24 mouse cellular contexts compared by ENCODE assay signal in genomic region chr5:33135611-33136010, GRCm38 (mm10). TPM values are rescaled to one million over a fixed set of nuclear protein-coding genes. Genes with fewer than 3 reads are reported as not detected.
A peak's percentile ranks its signal among the peaks of the same experiment; 100 is the strongest.
DNase-seq lines count a peak whose midpoint lies in the region; ATAC-seq and TF ChIP-seq lines count a peak whose summit lies in the region.
"Had no signal": no experiment of that assay in that cellular context is flagged by ENCODE, and none has a peak within 500 bp of the region (broad histone marks: within the 10 kb centered on the region; RNA-seq: fewer than 3 reads in every experiment).

No protein-coding gene starts in this region.

- DNase-seq in urinary bladder, adult 2 months (ENCODE audit: low spot score) = no peak
- DNase-seq in thymus, adult 18-20 months = no peak
- DNase-seq in MN1 (ENCODE audit: low spot score) = no peak
- DNase-seq: adrenal gland, adult 2 months; adrenal gland, postnatal 10 days; adrenal gland, postnatal 25 days; cerebellum, adult 11 months; cerebellum, adult 18-20 months; cerebellum, adult 8-10 months; cerebellum, adult 9-11 months; cerebellum, postnatal 14 days; cerebellum, postnatal 36 days; embryo, embryonic 11 days had no signal

- H3K27ac ChIP-seq in intestine, embryonic 15.5 days = no peak overlapping the region
- H3K27ac ChIP-seq in intestine, postnatal 0 days (ENCODE audit: low read depth, low read length) = no peak overlapping the region
- peak overlapping the region; percentile 55 for H3K27ac ChIP-seq in small intestine, adult 2 months (ENCODE audit: insufficient read depth, low read depth, low read length)
- H3K27ac ChIP-seq: embryonic facial prominence, embryonic 13.5 days; embryonic facial prominence, embryonic 15.5 days; forebrain, embryonic 10.5 days; forebrain, embryonic 12.5 days had no signal

- peak; percentile 74 for ATAC-seq in intestine, embryonic 15.5 days
- ATAC-seq in intestine, postnatal 0 days = peak; percentile 40; the same call in 1 of the 2 replicates
- ATAC-seq: forebrain, embryonic 14.5 days; forebrain, embryonic 16.5 days had no signal

- WGBS in intestine, embryonic 15.5 days = 50% methylated on average over 5 of the region's 5 CpGs
- WGBS in intestine, postnatal 0 days = 43% methylated on average over 5 of the region's 5 CpGs
- 26% methylated on average over 5 of the region's 5 CpGs for WGBS in small intestine, adult 2 months

- no peaks in the 10 kb centered on the region for H3K36me3 ChIP-seq in intestine, embryonic 15.5 days
- H3K36me3 ChIP-seq in intestine, postnatal 0 days (ENCODE audit: control insufficient read depth, insufficient read depth) = peaks cover 15% of the 10 kb centered on the region
- H3K36me3 ChIP-seq in small intestine, adult 2 months (ENCODE audit: control insufficient read depth, insufficient read depth, low read length) = peaks cover 75% of the 10 kb centered on the region
- H3K36me3 ChIP-seq: embryonic facial prominence, embryonic 13.5 days; embryonic facial prominence, embryonic 15.5 days; forebrain, embryonic 10.5 days; forebrain, embryonic 12.5 days had no signal

- H3K9ac ChIP-seq in intestine, embryonic 15.5 days = no peak overlapping the region
- H3K9ac ChIP-seq in intestine, postnatal 0 days (ENCODE audit: low read depth, low read length) = no peak overlapping the region
- H3K9ac ChIP-seq: embryonic facial prominence, embryonic 13.5 days; embryonic facial prominence, embryonic 15.5 days; forebrain, embryonic 12.5 days had no signal

- H3K9me3 ChIP-seq in intestine, embryonic 15.5 days = no peaks in the 10 kb centered on the region
- H3K9me3 ChIP-seq in intestine, postnatal 0 days (ENCODE audit: control insufficient read depth) = no peaks in the 10 kb centered on the region
- H3K9me3 ChIP-seq: embryonic facial prominence, embryonic 13.5 days; embryonic facial prominence, embryonic 15.5 days; forebrain, embryonic 10.5 days; forebrain, embryonic 12.5 days had no signal

- no peaks in the 10 kb centered on the region for H3K4me1 ChIP-seq in intestine, embryonic 15.5 days (replicated peaks)
- H3K4me1 ChIP-seq in intestine, postnatal 0 days (replicated peaks; ENCODE audit: control insufficient read depth, insufficient read depth, low read length) = no peaks in the 10 kb centered on the region
- peaks cover 10% of the 10 kb centered on the region for H3K4me1 ChIP-seq in small intestine, adult 2 months (ENCODE audit: control insufficient read depth, insufficient read depth, insufficient read length, low read length)
- H3K4me1 ChIP-seq: embryonic facial prominence, embryonic 13.5 days; embryonic facial prominence, embryonic 15.5 days; forebrain, embryonic 10.5 days; forebrain, embryonic 12.5 days had no signal

- H3K4me2 ChIP-seq in intestine, embryonic 15.5 days (replicated peaks) = no peak overlapping the region
- H3K4me2 ChIP-seq in intestine, postnatal 0 days (replicated peaks; ENCODE audit: low read depth) = no peak overlapping the region
- H3K4me2 ChIP-seq: embryonic facial prominence, embryonic 13.5 days; embryonic facial prominence, embryonic 15.5 days; forebrain, embryonic 12.5 days had no signal

- TF ChIP-seq CTCF in intestine, postnatal 0 days (IDR thresholded peaks at IDR 0.05; ENCODE audit: low read depth) = 0 out of 2 replicates have a peak, but pooled peaks have one; percentile 2
- TF ChIP-seq CTCF in small intestine, adult 2 months (IDR thresholded peaks at IDR 0.05; ENCODE audit: extremely low read depth, insufficient read length, insufficient replicate concordance, low read depth, low read length) = no peak

- TF ChIP-seq POLR2A in small intestine, adult 2 months (IDR thresholded peaks at IDR 0.05; ENCODE audit: low read depth, low read length) = no peak

- H3K27me3 ChIP-seq in intestine, embryonic 15.5 days (replicated peaks) = no peaks in the 10 kb centered on the region
- no peaks in the 10 kb centered on the region for H3K27me3 ChIP-seq in intestine, postnatal 0 days (replicated peaks; ENCODE audit: control insufficient read depth, insufficient read depth, low read length)
- H3K27me3 ChIP-seq in small intestine, adult 2 months (ENCODE audit: control insufficient read depth, insufficient read depth, low read length) = no peaks in the 10 kb centered on the region
- H3K27me3 ChIP-seq: embryonic facial prominence, embryonic 15.5 days; forebrain, embryonic 12.5 days had no signal

- H3K4me3 ChIP-seq in intestine, embryonic 15.5 days (replicated peaks) = no peak overlapping the region
- no peak overlapping the region for H3K4me3 ChIP-seq in intestine, postnatal 0 days (ENCODE audit: low read depth, low read length)
- no peak overlapping the region for H3K4me3 ChIP-seq in small intestine, adult 2 months (ENCODE audit: low read depth, low read length)
- H3K4me3 ChIP-seq: embryonic facial prominence, embryonic 13.5 days; embryonic facial prominence, embryonic 15.5 days; erythroblast, embryonic 14.5 days; forebrain, embryonic 10.5 days; forebrain, embryonic 12.5 days had no signal

RNA-seq across cellular contexts. Expression of gene Slc5a1, which starts 31.6 kb away (rescaled TPM):
- polyA plus RNA-seq in intestine, embryonic 15.5 days (2015; fragmentation: Nextera tagmentation; extraction: Ambion mirVana) = 52.1 and 61.9 TPM in 2 replicates
- polyA plus RNA-seq in intestine, postnatal 0 days (2015; fragmentation: Nextera tagmentation; extraction: Ambion mirVana) = 158 and 164 TPM in 2 replicates
- 283 and 626 TPM in 2 replicates for polyA plus RNA-seq in small intestine, adult 2 months (2012; rRNA removed)
- polyA plus RNA-seq in urinary bladder, adult 2 months (2012; rRNA removed) = 2.3 and 3.0 TPM in 2 replicates
- polyA plus RNA-seq: adrenal gland, adult 2 months; embryonic facial prominence, embryonic 11.5 days; erythroblast, embryonic 14.5 days; forebrain, embryonic 10.5 days; forebrain, embryonic 12.5 days; forebrain, embryonic 14.5 days; forebrain, embryonic 16.5 days had no signal

Comparison
In these comparisons a context has a peak if more than half of its experiments do, and no peak if none do; other contexts are left out.
1. RNA of gene Slc5a1, which starts 31.6 kb away (polyA plus RNA-seq): 283 to 626 TPM in small intestine, adult 2 months, 158 to 164 TPM in intestine, postnatal 0 days and 52.1 to 61.9 TPM in intestine, embryonic 15.5 days; 2.3 to 3.0 TPM in urinary bladder, adult 2 months; every median in the first group is over 10 times any median in the second.